Mouse (Mus musculus) lung, postnatal 0 days (tissue): ENCODE results near the gene Mri1.

Experiments used
- CTCF ChIP-seq: IDR thresholded peaks from 2 replicates; pipeline ENCODE4 v1.5.1; 2016; ENCODE audit warnings: antibody characterized with exemption, mild to moderate bottlenecking
- EP300 ChIP-seq: IDR thresholded peaks from 2 replicates; pipeline ENCODE4 v1.6.1; 2016; ENCODE audit warnings: antibody characterized with exemption, mild to moderate bottlenecking, control low read depth

DNA sequence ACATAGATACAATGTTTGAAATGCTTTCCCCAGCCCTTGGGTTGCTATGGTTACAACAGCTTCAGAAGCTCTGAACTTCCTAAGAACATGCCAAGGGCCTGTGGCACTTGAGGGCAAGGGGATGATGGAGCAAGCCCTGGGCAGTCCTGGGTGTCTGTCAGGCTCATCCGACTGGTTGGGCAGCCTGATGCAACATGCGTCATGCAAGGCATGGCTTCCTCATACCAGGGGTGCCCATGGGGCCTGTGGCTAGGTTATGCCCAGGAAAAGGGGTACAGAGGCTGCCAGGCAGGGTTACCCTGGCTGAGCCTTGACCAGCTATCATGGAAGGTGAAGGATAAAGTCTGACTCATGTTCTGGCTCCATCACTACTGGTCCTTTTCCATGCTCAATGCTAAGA lies 24.1 kb downstream of the Mri1 start:
- TF ChIP-seq CTCF (no peak), EP300 (no peak)
